Mouse (Mus musculus) mature B cell (primary cell): Measurements from ENCODE around the gene Gm28043.
"Not testable (repeated sequence)": the region's sequence is repeated elsewhere in the genome, so short reads cannot be mapped to it uniquely, and the experiment has no call there.

Experiments
- in situ Hi-C: fragments of 300-500 bp; cut with MboI; formaldehyde crosslinking; loops from 2 replicates; pipeline ENCODE4 v1.14.3; 2019

Gene Gm28043

GRCm38 (mm10) chr17:29711745-29712431 is 97.2 kb downstream of the Gm28043 start:
- in situ Hi-C loops = no loop called here

DNA sequence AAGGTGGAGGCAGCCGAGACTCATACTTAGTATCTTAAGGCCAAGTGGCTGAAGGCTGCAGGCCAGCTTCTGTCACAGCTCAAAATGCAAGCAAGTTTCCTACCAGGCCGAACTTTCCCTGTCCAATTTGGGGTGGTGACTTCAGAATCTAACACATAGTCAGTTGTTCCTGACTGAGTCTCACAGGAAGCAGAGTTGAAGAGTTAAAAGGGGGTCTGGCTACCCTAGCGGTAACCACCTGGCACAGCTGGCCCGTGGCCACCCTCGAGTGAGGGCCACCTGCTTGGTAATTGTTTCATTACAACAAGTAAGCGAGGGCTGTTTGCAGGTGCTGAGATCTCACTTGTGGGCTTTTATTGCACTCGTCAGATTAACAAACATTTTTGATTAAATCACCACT is 97.9 kb downstream of the Gm28043 start:
- in situ Hi-C loops = no loop called here

GRCm38 (mm10) chr17:29713734-29714133 is 99.1 kb downstream of the Gm28043 start:
- in situ Hi-C loops = not testable (repeated sequence)

GRCm38 (mm10) chr17:29716732-29717445 is 102.2 kb downstream of the Gm28043 start, which contains the start of gene Ccdc167:
TSS of gene Ccdc167 (minus strand) at chr17:29717044.
- in situ Hi-C loops = no loop called here

DNA sequence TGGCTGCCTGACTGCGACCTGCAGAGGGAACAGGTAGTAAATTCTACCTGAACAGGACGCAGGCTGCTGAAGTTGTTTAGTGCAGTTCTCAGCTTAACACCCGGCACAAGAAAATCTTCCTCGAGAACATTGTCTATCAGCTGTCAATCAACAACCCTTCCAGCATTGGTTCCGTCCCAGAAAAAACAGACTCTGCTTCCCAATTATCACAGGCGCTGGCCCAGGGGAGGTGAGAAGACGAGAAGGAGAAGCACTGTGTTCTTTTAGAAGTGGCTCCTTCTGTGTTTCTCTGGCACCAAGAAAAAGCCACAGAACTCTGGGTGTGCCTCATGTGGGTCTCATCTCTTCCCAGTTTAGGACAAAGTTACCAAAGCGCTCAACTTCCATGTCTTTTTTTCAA is 104.0 kb downstream of the Gm28043 start:
- in situ Hi-C loops = no loop called here

GRCm38 (mm10) chr17:29719628-29720575 is 105.2 kb downstream of the Gm28043 start:
- in situ Hi-C loops = no loop called here

DNA sequence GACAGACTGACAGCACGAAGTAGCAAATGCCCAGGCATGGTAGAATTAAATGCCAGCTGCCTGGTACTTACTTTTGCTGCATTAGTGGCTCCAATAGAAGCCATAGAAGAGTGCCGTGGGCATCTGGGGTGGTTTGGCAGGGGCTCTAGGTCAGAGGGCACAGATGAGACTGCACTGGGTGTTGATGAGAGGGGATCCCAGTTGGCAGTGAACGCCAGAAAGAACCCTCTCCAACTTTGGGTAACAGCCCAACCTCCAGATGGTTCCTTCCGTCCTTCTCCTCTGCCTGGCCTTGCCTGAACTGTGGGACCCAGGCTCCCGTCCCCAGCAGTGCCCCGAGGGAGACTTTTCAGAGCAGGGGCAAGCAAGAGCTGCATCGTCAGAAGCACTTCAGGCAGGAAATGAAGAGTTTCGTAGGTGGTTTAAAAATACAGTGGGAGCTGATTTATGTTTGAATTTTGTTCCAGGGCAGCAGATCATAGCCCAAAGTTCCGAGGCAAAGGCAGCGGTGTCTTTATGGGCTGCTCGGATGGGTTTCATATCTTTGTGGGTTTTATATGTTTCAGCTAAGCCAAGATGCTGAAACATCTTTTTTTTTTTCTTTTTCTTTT is 106.2 kb downstream of the Gm28043 start:
- in situ Hi-C loops = no loop called here

- in situ Hi-C loops = no loop called here
Observed at GRCm38 (mm10) chr17:29724610-29725009, 109.9 kb downstream of the Gm28043 start.

DNA sequence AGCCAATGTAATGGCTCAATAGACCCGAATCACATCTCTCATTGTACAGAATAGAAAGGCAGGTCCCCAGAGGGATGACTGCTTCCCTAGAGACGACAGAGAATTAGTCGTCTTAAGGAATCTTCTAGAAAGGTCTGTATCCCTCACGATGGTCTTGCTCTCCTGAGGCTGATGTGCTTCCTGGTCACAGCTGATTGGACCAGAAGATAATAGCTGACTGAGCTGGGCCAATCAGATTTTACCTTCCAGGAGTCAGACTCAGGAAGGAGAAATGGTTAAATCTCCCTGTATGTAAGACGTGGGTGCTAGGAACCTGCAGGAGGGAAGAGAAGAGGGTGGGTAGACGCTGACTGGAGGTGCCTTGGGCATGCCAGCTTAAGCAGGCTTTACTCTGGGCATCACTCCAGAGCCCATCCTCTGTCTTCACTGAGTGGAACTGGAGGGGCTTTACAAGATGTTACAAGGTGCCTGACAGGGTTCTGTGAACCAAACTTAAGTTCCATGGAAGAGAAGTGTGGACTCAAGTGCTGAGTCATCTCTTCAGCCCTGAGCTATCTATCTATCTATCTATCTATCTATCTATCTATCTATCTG is 110.4 kb downstream of the Gm28043 start:
- in situ Hi-C loops = no loop called here

- in situ Hi-C loops = no loop called here
Observed at GRCm38 (mm10) chr17:29728082-29728481, 113.4 kb downstream of the Gm28043 start.

DNA sequence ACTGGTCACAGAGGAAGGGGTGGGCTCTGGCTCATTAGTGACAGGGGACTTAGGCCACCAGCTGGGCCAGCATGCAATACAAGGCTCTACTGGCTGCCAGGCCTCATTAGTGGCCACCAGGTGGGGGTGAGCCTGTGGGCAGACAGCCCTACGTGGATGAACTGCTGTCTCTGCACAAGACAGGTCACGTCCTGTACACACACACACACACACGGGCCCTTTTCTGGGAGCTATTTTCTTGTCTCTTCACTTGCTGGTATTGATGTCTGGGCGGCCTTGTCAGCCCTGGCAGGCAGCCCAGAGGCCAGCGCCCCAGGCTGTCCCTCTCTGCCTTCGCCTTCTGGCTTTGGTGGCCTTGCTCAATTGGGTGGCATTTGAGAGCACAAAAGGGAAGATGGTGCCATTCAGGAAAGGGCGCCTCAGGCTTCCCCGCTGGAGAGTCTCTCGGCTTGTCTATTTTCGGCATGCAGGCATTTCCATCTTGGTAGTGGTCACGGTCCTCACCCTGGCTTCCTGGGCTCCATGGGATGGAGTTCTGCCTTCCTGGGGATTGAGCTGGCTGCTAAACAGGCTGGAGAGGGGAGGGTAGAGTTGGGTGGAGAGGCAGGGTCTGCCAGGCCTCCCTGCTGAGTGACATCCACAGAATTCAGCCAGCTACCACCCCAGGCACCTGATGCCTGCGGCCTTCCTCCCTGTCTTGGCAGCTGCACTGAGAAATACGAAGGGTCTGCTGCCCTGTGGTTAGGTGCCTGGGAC is 116.0 kb downstream of the Gm28043 start:
- in situ Hi-C loops = no loop called here

GRCm38 (mm10) chr17:29731266-29731952 is 116.7 kb downstream of the Gm28043 start:
- in situ Hi-C loops = no loop called here

DNA sequence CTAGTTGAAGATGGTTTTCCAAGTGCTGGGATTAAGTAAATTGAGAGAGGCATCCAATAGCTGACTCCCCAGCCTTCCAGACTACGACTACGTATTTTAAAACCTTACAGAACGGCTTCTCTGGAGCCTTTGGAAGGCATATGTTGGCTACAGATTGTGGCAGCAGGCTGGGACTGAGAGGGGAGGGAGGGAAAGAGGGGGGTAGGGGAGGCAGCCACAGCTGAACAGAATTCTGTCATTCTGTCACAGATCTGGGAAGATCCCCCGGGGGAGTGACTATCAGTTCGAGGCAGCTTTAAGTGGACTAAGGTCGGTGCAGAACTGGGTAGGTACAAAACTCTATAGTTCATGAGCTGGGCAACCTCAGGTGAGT is 117.3 kb downstream of the Gm28043 start:
- in situ Hi-C loops = no loop called here

DNA sequence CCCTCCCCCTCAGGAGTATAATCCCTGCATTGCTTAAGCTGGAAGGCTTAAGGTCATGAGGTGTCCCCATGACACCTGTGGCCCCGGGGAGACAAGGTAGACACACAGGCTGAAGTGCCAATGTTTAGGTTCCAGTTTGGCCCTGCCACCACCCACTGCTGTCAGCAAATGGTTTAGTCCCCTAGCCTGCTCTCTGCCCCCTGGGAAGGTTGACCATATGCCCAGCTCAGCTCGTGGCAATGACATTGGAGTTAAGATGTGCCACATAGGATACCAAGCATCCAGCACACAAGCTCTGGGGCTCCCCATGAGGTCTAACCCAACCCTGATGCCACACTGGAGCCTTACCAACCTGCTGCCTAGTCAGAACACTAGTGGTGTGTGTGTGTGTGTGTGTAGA is 117.8 kb downstream of the Gm28043 start:
- in situ Hi-C loops = no loop called here

DNA sequence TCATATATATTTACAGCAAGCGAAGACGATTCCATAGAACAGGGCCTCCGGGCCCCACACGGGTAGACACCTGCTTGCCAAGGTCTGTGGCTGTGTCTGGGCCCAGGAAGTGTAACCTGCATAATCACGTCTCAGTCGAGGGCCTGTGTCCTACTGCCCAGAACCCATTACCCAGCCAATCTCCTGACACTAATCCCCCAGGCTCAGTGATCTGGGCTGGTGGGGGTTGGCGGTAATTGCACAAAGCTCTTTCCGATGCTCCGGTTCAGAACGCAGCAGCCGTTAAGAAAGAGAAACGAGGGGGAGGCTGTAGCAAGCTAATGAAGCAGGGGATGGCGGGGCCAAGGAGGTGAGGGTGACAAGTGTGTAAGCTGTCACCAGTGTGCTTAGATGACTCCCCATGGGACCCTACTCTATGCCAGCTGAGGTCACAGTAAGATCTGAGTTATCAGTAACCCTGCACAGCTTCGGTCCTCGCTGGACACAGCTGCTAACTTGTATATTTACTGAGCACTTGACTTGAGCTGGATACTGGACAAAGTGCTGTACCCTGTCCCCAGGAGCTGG is 121.9 kb downstream of the Gm28043 start:
- in situ Hi-C loops = no loop called here

- in situ Hi-C loops = no loop called here
Observed at GRCm38 (mm10) chr17:29737849-29738804, 123.5 kb downstream of the Gm28043 start.

- in situ Hi-C loops = no loop called here
Observed at GRCm38 (mm10) chr17:29747466-29747865, 132.8 kb downstream of the Gm28043 start.
